Mouse (Mus musculus) heart, embryonic 13.5 days (tissue): ENCODE results near the gene Gm47289. TPM values are rescaled to one million over a fixed set of nuclear protein-coding genes. Genes with fewer than 3 reads are reported as not detected.

Experiments used
- ATAC-seq: fragments of 200-750 bp; cut with Nextera tagmentation; 2 replicates; pipeline ENCODE4 v1.8.0; 2017; ENCODE audit warnings: moderate TSS enrichment; ENCODE audit not compliant: insufficient number of reproducible peaks, low FRiP score, low TSS enrichment; ENCODE audit errors: extremely low read depth
- H3K27ac ChIP-seq: fragments of 300-500 bp; sonication (generic); replicated peaks from 2 replicates; pipeline ENCODE4 v1.5.1; 2015; ENCODE audit warnings: moderate library complexity, mild to moderate bottlenecking, inconsistent platforms
- H3K27me3 ChIP-seq: fragments of 300-500 bp; sonication (generic); replicated peaks from 2 replicates; pipeline ENCODE4 v1.6.1; 2015; ENCODE audit warnings: mild to moderate bottlenecking, inconsistent platforms
- H3K36me3 ChIP-seq: fragments of 300-500 bp; sonication (generic); 2 replicates; pipeline ENCODE4 v1.6.1; 2015; ENCODE audit warnings: mild to moderate bottlenecking, inconsistent platforms
- H3K4me1 ChIP-seq: fragments of 300-500 bp; sonication (generic); 2 replicates; pipeline ENCODE4 v1.6.1; 2015; ENCODE audit warnings: inconsistent platforms
- H3K4me2 ChIP-seq: fragments of 300-500 bp; sonication (generic); 2 replicates; pipeline ENCODE4 v1.6.1; 2015; ENCODE audit warnings: inconsistent platforms, mild to moderate bottlenecking, moderate library complexity
- H3K4me3 ChIP-seq: fragments of 300-500 bp; sonication (generic); 2 replicates; pipeline ENCODE4 v1.5.1; 2015; ENCODE audit warnings: moderate library complexity, mild to moderate bottlenecking, inconsistent platforms
- H3K9ac ChIP-seq: fragments of 300-500 bp; sonication (generic); 2 replicates; pipeline ENCODE4 v1.6.1; 2015; ENCODE audit warnings: inconsistent platforms, mild to moderate bottlenecking, moderate library complexity
- H3K9me3 ChIP-seq: fragments of 300-500 bp; sonication (generic); 2 replicates; pipeline ENCODE4 v1.6.1; 2016; ENCODE audit warnings: inconsistent platforms
- WGBS: fragments of 180-500 bp; shearing (Covaris S2); methylation state at CpG from one replicate; pipeline ENCODE4 v1.1.7; 2015; ENCODE audit warnings: mixed read lengths; 5-methylcytosine and 5-hydroxymethylcytosine counted together
- polyA plus RNA-seq: library from polyadenylated mRNA; unstranded; fragments of >200 nt; fragmentation: Nextera tagmentation; extraction: Ambion mirVana; gene quantifications from 2 replicates; pipeline ENCODE4 v1.2.1, GENCODE M21; 2015

Gm47289 gene
- polyA plus RNA-seq, 1 experiment from 2014 or later = 0.05 TPM

DNA sequence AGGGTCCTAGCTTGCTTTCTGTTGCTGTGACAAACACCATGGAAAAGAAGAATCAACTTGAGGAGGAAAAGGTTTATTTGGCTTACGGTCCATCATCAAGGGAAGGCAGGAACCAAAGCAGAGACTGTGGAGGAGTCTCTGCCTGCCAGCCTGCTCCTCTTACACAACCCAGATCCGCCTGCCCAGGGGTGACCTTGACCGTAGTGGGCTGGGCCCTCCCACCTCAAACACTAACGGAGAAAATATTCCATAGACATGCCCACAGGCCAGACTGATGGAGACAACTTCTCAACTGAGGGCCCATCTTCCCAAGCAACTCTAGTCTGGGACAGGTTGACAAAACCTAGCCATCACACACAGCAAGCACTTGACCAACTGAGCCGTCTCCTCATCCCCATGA, 16.9 kb upstream of the Gm47289 start:
- Histone ChIP-seq H3K4me2 (no peak overlapping the region), H3K9ac (no peak overlapping the region), H3K27ac (no peak overlapping the region), H3K36me3 (no peaks in the 10 kb centered on the region), H3K4me3 (no peak overlapping the region), H3K27me3 (no peaks in the 10 kb centered on the region), H3K9me3 (no peaks in the 10 kb centered on the region), H3K4me1 (peaks cover 9% of the 10 kb centered on the region; the same call in 1 of the 2 replicates)
- ATAC-seq = no peak
- WGBS = 67% methylated on average over 5 of the region's 5 CpGs

DNA sequence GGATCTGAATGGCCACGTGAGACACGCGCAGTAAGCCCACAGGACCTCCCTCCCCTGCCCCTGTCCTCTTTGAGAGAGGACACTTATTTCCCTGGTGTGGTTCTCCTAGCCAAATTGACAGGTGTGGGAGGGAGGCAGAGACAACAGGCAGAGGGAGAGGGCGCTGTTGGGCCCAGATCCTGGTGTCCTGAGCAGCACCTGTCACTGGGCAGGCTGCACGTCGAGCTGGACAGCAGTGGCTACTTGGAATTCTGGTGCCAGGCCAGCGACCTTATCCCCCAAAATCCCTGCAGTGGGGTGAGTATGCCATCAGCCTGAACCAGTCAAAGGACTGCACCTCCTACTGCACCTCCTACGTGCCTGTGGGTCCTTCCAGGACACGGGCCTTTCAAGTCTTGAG, 15.6 kb upstream of the Gm47289 start:
- Histone ChIP-seq H3K36me3 (no peaks in the 10 kb centered on the region), H3K4me1 (peaks cover 3% of the 10 kb centered on the region; the same call in 1 of the 2 replicates), H3K4me2 (no peak overlapping the region), H3K9me3 (no peaks in the 10 kb centered on the region), H3K27me3 (no peaks in the 10 kb centered on the region), H3K27ac (no peak overlapping the region), H3K4me3 (no peak overlapping the region), H3K9ac (no peak overlapping the region)
- 55% methylated on average over 9 of the region's 9 CpGs for WGBS
- no peak for ATAC-seq

DNA sequence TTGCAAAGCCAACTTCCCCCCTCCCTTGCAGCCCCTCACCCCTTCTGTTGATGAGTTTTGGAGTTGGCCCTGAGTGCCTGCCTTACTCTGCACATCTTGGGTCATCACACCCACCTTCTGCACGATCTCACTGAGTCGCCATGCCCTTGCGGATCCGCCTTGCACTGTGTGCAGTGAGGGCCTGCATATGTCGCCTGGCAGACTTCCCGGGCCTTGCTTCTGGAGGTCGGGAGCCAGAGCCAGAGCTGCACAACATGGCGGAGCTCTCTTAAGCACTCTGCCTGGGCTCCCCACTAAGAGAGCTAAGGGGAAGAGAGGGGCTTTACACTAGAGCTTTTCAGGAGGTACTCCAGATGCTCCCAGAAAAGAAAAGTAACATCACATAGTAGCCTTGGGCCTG, 14.3 kb upstream of the Gm47289 start:
- Histone ChIP-seq H3K27me3 (no peaks in the 10 kb centered on the region), H3K9ac (no peak overlapping the region), H3K36me3 (no peaks in the 10 kb centered on the region), H3K9me3 (no peaks in the 10 kb centered on the region), H3K4me3 (no peak overlapping the region), H3K27ac (no peak overlapping the region), H3K4me1 (peaks cover 2% of the 10 kb centered on the region; the same call in 1 of the 2 replicates), H3K4me2 (no peak overlapping the region)
- 69% methylated on average over 8 of the region's 8 CpGs for WGBS
- ATAC-seq = no peak

DNA sequence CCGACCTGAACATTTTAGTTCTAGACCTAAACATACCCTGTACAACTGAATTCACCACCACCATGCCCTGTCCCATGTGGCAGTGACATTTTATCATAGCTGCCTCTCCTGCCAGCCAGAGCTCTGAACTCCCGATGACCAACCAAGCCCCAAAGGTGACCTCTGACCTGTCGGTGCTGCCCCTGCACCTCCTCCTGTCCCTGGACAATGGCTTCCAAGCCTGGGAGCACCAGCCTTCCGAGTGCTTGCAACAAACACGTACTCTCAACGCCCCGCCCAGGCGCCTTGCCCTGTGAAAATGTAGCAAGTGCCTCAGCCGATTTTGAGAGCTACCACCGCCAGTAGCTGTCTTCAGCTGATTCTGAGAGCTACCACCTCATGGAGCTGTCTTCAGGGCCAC, 13.8 kb upstream of the Gm47289 start:
- no peak overlapping the region for H3K4me2 ChIP-seq
- 56% methylated on average over 10 of the region's 10 CpGs for WGBS

DNA sequence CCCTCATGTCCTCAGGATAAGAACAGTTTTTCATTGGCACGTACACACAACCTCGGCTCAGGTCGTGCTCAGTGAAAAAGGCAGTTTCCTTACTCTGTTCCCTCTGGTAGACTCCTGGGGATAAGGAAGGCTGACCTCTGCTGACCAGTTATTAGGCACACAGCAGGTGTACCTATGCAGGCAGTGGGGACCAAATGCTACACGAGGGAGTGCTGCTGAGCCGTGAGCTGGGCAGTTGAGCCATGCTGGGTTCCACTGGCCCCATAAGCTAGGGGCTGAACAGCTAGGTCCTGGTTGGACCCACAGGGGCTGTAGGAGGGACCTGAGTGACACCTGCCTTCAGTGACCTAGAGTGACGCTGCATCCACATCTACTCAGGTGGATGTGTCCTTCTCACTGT, 13.3 kb upstream of the Gm47289 start:
- no peaks in the 10 kb centered on the region; the same call in 1 of the 2 replicates for H3K27me3 ChIP-seq
- ATAC-seq = no peak
- 52% methylated on average over 6 of the region's 6 CpGs for WGBS
- H3K9ac ChIP-seq = no peak overlapping the region
- no peak overlapping the region for H3K4me3 ChIP-seq
- no peaks in the 10 kb centered on the region for H3K36me3 ChIP-seq
- no peak overlapping the region for H3K4me2 ChIP-seq
- H3K9me3 ChIP-seq = no peaks in the 10 kb centered on the region
- H3K4me1 ChIP-seq = no peaks in the 10 kb centered on the region
- no peak overlapping the region for H3K27ac ChIP-seq

More for the DNA sequence above, 13.8 kb upstream of the Gm47289 start:
- no peak overlapping the region for H3K9ac ChIP-seq
- no peak overlapping the region for H3K4me3 ChIP-seq
- no peaks in the 10 kb centered on the region for H3K27me3 ChIP-seq
- no peaks in the 10 kb centered on the region for H3K9me3 ChIP-seq
- no peak for ATAC-seq
- no peak overlapping the region for H3K27ac ChIP-seq
- H3K36me3 ChIP-seq = no peaks in the 10 kb centered on the region
- no peaks in the 10 kb centered on the region for H3K4me1 ChIP-seq

DNA sequence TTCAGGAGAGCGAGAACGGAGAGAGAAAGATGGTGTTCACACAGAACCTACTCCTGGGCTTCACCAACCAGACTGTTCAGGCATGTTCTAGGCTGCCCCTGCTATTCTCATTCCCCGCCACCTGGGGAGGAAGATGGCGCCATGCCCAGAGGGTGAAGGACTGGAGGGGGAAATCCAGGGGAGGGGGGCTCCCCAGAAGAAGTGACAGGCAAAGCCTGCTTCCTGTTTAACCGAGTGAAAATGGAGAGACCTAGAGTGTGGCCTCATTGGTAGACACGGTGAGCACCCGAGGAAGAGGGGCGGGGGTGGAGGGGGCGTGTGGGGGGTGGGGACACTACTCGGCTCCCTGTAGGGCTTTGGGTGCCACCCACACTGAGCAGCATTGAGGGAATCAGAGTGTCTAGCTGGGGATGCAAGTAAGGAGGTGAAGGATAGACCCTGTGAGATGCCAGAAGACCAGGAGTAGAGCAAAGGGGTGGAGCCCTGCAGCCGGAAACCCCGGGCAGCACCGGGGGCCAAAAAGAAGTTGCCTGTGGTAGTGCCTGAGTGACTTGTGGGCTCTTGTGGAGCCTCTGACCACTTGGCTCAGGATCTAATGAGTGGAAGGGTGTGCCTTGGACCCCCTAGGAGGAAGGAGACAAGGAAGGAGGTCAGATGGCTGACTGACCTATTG, 12.7 kb upstream of the Gm47289 start:
- Histone ChIP-seq H3K4me1 (no peaks in the 10 kb centered on the region), H3K27ac (no peak overlapping the region), H3K9ac (no peak overlapping the region), H3K4me2 (no peak overlapping the region), H3K27me3 (no peaks in the 10 kb centered on the region; the same call in 1 of the 2 replicates), H3K9me3 (no peaks in the 10 kb centered on the region), H3K4me3 (no peak overlapping the region), H3K36me3 (no peaks in the 10 kb centered on the region)
- WGBS = 63% methylated on average over 13 of the region's 13 CpGs
- ATAC-seq = no peak

DNA sequence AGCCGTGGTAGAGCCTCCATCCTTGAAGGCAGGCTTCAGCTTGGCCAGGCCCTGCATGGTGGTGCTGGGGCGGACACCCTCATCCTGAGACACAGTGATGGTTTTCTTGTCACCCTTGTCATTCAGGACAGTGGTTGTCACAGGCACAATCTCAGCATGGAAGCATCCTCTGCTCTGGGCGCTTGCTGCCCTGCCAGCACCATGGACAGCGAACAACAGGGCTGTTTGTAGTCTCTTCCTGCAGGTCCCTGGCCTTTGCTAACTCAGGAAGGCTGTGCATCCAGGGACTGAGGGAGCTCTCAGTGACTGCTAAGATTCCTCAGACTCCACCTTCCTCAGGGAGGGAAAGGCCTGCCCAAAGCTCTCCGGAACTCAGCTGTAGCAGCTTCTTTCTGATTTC, 9.4 kb upstream of the Gm47289 start:
- no peak for ATAC-seq
- H3K4me3 ChIP-seq = no peak overlapping the region
- no peak overlapping the region for H3K27ac ChIP-seq
- no peaks in the 10 kb centered on the region for H3K4me1 ChIP-seq
- H3K36me3 ChIP-seq = no peaks in the 10 kb centered on the region
- H3K4me2 ChIP-seq = no peak overlapping the region
- H3K9ac ChIP-seq = no peak overlapping the region
- peaks cover 19% of the 10 kb centered on the region for H3K27me3 ChIP-seq
- no peaks in the 10 kb centered on the region for H3K9me3 ChIP-seq
- WGBS = 14% methylated on average over 5 of the region's 5 CpGs

DNA sequence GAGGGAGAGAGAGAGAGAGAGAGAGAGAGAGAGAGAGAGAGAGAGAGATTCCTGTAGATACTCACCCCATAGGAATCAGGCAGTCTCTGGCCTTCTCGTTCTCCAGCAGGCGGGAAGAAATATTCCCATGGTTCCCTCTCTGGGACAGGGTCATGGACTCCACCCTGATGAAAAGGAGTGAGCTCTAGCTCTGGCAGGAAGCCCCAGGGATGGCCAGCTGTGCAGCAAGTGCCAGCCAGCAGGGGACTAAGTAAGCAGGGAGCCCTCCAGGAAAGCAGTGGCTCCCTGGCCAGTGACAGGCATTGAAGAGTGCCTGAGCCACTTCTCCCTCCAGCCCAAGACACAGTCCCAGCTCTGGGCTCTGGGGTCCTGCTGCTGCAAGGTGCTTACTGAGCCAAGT, 7.2 kb upstream of the Gm47289 start:
- 33% methylated on average over 2 of the region's 2 CpGs for WGBS

DNA sequence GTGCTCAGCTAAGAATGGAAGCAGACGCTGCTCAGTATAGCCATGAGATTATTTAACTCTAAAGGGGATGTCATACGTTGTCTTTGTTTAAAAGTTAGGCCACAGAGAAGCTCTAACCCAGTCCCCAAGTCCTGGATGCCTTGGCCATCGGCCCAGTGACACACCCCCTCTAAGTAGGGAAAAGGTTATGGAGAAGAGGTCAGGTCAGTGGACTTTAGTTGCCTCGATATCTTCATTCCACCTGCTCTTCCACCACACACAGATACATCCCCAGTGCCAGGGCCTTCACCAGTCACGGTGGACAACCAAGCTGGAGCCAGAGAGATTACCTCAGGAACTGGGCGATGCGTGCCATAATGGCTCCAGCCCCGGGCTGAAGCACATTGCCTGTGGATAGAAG, 3.5 kb upstream of the Gm47289 start:
- Histone ChIP-seq H3K27ac (no peak overlapping the region), H3K4me1 (no peaks in the 10 kb centered on the region), H3K9ac (no peak overlapping the region), H3K4me2 (no peak overlapping the region), H3K9me3 (no peaks in the 10 kb centered on the region), H3K36me3 (no peaks in the 10 kb centered on the region), H3K27me3 (peaks cover 57% of the 10 kb centered on the region), H3K4me3 (no peak overlapping the region)
- WGBS = 70% methylated on average over 8 of the region's 8 CpGs
- no peak for ATAC-seq

More for the DNA sequence above, 7.2 kb upstream of the Gm47289 start:
- H3K27ac ChIP-seq = no peak overlapping the region
- no peak overlapping the region for H3K4me2 ChIP-seq
- H3K9me3 ChIP-seq = no peaks in the 10 kb centered on the region
- H3K4me1 ChIP-seq = no peaks in the 10 kb centered on the region
- H3K27me3 ChIP-seq = peaks cover 38% of the 10 kb centered on the region
- H3K4me3 ChIP-seq = no peak overlapping the region
- H3K36me3 ChIP-seq = no peaks in the 10 kb centered on the region
- no peak overlapping the region for H3K9ac ChIP-seq
- no peak for ATAC-seq

DNA sequence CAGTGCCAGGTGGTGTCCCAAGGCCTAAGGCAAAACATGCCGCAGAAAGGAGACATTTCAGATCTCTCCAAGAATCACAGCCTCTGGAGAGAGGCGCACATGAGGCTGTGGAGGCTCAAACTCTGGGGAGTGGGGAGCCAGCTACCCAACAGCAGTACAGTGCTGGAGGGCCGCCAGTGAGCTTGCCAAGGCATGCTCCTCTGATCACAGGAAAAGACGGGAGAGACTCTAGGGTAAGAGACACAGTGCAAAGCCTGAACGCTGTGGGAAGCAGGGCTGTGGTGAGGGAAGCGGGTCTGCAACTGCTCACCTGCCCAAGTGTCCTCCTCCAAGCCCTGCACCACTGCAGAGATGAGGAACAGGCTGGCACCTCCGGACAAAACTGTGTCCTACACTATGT, 3.1 kb upstream of the Gm47289 start:
- Histone ChIP-seq H3K36me3 (no peaks in the 10 kb centered on the region), H3K4me3 (no peak overlapping the region), H3K9ac (no peak overlapping the region), H3K4me2 (peak overlapping the region; percentile 80; the same call in 1 of the 2 replicates), H3K9me3 (no peaks in the 10 kb centered on the region), H3K27ac (no peak overlapping the region), H3K27me3 (peaks cover 57% of the 10 kb centered on the region), H3K4me1 (no peaks in the 10 kb centered on the region)
- WGBS = 43% methylated on average over 7 of the region's 7 CpGs
- no peak for ATAC-seq

DNA sequence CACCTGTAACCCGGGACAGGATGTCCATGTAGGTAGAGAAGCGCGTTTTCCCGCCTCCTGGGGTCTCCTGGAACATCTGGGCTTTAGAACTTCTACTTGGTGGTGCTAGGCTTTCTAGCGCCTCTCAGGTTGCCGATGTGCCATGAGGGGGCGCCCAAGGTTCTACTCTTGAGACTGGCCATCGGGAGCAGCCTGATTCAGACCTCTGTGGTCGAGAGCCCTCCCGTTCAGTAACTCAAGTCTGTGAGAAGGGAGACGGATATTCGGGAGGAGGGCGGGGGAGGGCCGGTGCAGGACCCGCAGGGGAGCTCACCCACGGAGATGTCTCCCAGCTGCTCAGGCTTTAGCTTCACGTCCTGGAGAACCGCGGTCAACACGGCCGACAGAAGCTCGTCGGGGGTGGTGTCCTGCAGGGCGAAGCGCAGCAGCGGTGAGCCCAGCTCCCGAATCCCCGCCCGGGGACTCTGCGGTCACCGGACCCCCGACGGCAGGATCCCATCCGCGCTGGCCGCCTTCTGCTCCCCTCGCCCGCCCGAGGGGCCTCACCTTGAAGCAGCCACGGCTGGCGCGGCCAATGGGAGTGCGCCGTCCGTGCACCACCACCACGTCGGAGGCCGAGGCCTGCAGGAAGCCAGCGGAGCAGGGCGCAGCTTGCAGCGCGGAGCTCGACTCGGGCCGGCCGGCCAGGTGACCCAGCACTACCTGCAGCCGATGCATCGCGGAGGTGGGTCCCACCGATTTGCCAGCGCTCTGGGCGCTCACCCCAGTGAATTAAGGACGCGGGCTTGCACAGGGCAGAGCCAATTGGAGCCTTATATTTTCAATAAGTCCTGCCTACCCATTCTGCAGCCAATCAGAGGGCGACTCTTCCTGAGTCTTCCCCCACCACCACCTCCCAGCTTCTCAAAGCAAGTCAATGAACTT, 2.4 kb upstream of the Gm47289 start, which contains the start of gene Acaa1b:
Gene Acaa1b, minus strand, starts transcription at position 816 of the 924 bp plus-strand sequence.
- 1% methylated on average over 65 of the region's 65 CpGs for WGBS
- Histone ChIP-seq H3K9me3 (no peaks in the 10 kb centered on the region), H3K27me3 (peaks cover 57% of the 10 kb centered on the region), H3K4me2 (peak within 1 kb of the TSS; percentile 80), H3K36me3 (no peaks in the 10 kb centered on the region), H3K27ac (no peak within 1 kb of the TSS), H3K4me1 (no peaks in the 10 kb centered on the region), H3K9ac (peak within 1 kb of the TSS; percentile 71), H3K4me3 (peak within 1 kb of the TSS; percentile 60)
- peak; percentile 42; the same call in 1 of the 2 replicates for ATAC-seq
